Mouse (Mus musculus): ENCODE data around the gene Fli1. TPM values are rescaled to one million over a fixed set of nuclear protein-coding genes. Genes with fewer than 3 reads are reported as not detected.
A peak's percentile ranks its signal among the peaks of the same experiment; 100 is the strongest.

Fli1 gene
- polyA plus RNA-seq, 2 experiments: 2.5 to 6.9 TPM

DNA sequence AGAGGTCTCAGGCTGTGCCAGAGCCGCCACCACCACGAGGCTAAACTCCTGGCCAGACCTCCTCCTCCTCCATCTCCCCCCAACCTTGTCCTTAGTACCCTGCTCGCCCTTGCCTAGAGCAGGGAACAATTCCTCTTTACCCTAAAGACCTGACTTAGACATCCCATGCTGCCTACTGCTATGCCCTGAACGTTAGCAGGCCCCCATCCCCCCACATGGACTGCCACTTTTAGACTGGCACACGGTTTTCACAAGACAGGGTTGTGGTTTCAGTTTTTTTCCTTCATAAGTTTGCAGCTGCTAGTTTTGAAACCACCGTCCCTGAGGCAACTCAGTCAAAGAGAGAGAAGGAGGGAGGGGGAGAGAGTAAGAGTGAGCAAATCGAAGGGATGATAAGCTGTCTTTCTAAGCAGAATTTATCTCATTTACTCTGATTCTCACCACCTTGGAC lies 32.9 kb downstream of the Fli1 start:
- Histone ChIP-seq H3K36me3 (replicated peaks; ENCODE audit: control insufficient read depth, insufficient read depth, low read depth) (no peaks in the 10 kb centered on the region), H3K4me2 (ENCODE audit: low read depth) (no peak overlapping the region), H3K9ac (replicated peaks) (no peak overlapping the region), H3K9me3 (ENCODE audit: control insufficient read depth, low read length) (no peaks in the 10 kb centered on the region), H3K4me3 (ENCODE audit: insufficient read depth in 1 of 2, low read depth in 2 of 2, low read length in 2 of 2) (no peak overlapping the region), H3K4me1 (replicated peaks; ENCODE audit: control insufficient read depth in 2 of 2, insufficient read depth in 2 of 2, low read length in 1 of 2) (peaks cover 3 to 39% of the 10 kb centered on the region in 2 experiments; a peak in 2 of 4 replicates), H3K27me3 (ENCODE audit: control insufficient read depth, insufficient read depth, low read length) (no peaks in the 10 kb centered on the region; the same call in 1 of the 2 replicates), H3K27ac (no peak overlapping the region)
- WGBS (ENCODE audit: insufficient replicate concordance): 18% methylated on average over 7 of the region's 7 CpGs
- TF ChIP-seq EP300 (IDR thresholded peaks at IDR 0.05; ENCODE audit: low read depth): no peak
- no peak for TF ChIP-seq CTCF (IDR thresholded peaks at IDR 0.05; ENCODE audit: low read depth)
- ATAC-seq (ENCODE audit: insufficient read depth): no peak
- no peak for DNase-seq (ENCODE audit: low read depth in 3 of 3, low spot score in 3 of 3)

DNA sequence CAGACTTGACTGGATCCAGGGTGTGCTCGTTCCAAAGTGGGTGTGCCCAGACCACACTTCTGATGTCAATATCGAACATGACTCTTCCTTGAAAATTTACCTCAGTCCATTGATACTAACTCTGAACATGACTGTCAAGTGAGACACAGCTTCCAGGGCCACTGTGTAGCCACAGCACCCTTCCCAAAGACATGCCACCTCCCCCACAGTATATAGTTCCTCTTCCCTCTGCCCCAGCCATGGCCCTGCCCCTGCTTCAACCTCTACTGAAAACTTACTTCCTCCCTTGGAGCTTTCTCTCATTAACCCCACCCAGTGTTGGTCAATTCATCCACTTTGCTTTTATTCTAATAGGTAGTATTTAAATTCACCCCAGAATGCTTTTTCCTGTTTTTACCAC lies 34.0 kb downstream of the Fli1 start:
- DNase-seq (ENCODE audit: low read depth in 3 of 3, low spot score in 3 of 3): no peak
- Histone ChIP-seq H3K4me1 (replicated peaks; ENCODE audit: control insufficient read depth in 2 of 2, insufficient read depth in 2 of 2, low read length in 1 of 2) (peaks cover 3 to 39% of the 10 kb centered on the region in 2 experiments; a peak in 2 of 4 replicates), H3K4me3 (ENCODE audit: insufficient read depth in 1 of 2, low read depth in 2 of 2, low read length in 2 of 2) (no peak overlapping the region), H3K9me3 (ENCODE audit: control insufficient read depth, low read length) (no peaks in the 10 kb centered on the region), H3K36me3 (replicated peaks; ENCODE audit: control insufficient read depth, insufficient read depth, low read depth) (no peaks in the 10 kb centered on the region), H3K9ac (replicated peaks) (no peak overlapping the region), H3K4me2 (ENCODE audit: low read depth) (no peak overlapping the region), H3K27me3 (ENCODE audit: control insufficient read depth, insufficient read depth, low read length) (no peaks in the 10 kb centered on the region; the same call in 1 of the 2 replicates), H3K27ac (no peak overlapping the region)
- no peak for TF ChIP-seq CTCF (IDR thresholded peaks at IDR 0.05; ENCODE audit: low read depth)
- ATAC-seq (ENCODE audit: insufficient read depth): no peak
- WGBS (ENCODE audit: insufficient replicate concordance): 8% methylated on average over 2 of the region's 2 CpGs

DNA sequence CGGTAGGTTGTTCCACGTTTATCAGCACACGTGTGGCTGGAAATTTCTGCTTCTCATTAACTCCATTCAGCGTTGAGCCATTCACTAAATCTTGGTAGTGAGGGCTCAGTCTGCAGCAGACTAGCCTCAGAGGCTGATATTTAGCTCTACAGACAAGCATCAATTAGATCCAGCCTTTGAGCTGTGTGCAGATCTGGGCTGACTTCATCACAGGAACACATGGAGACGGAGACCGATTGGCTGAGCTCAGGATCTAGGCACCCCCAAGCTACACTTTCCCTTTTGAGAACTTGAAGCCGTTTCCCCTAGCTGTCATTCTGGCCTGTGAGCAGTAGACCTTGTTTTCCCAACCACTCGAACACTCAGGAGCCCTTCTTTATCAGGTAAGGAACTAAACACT lies 34.5 kb downstream of the Fli1 start:
- H3K27ac ChIP-seq: no peak overlapping the region
- DNase-seq (ENCODE audit: low read depth in 3 of 3, low spot score in 3 of 3) (no peak), ATAC-seq (ENCODE audit: insufficient read depth) (no peak)
- peaks cover 3 to 39% of the 10 kb centered on the region in 2 experiments; a peak in 2 of 4 replicates for H3K4me1 ChIP-seq (replicated peaks; ENCODE audit: control insufficient read depth in 2 of 2, insufficient read depth in 2 of 2, low read length in 1 of 2)
- H3K27me3 ChIP-seq (ENCODE audit: control insufficient read depth, insufficient read depth, low read length): no peaks in the 10 kb centered on the region; the same call in 1 of the 2 replicates
- no peak overlapping the region for H3K9ac ChIP-seq (replicated peaks)
- no peak overlapping the region for H3K4me3 ChIP-seq (ENCODE audit: insufficient read depth in 1 of 2, low read depth in 2 of 2, low read length in 2 of 2)
- no peak overlapping the region for H3K4me2 ChIP-seq (ENCODE audit: low read depth)
- no peaks in the 10 kb centered on the region for H3K36me3 ChIP-seq (replicated peaks; ENCODE audit: control insufficient read depth, insufficient read depth, low read depth)
- H3K9me3 ChIP-seq (ENCODE audit: control insufficient read depth, low read length): no peaks in the 10 kb centered on the region
- 38% methylated on average over 8 of the region's 8 CpGs for WGBS (ENCODE audit: insufficient replicate concordance)
- TF ChIP-seq EP300 (IDR thresholded peaks at IDR 0.05; ENCODE audit: low read depth) (no peak), CTCF (IDR thresholded peaks at IDR 0.05; ENCODE audit: low read depth) (no peak)

DNA sequence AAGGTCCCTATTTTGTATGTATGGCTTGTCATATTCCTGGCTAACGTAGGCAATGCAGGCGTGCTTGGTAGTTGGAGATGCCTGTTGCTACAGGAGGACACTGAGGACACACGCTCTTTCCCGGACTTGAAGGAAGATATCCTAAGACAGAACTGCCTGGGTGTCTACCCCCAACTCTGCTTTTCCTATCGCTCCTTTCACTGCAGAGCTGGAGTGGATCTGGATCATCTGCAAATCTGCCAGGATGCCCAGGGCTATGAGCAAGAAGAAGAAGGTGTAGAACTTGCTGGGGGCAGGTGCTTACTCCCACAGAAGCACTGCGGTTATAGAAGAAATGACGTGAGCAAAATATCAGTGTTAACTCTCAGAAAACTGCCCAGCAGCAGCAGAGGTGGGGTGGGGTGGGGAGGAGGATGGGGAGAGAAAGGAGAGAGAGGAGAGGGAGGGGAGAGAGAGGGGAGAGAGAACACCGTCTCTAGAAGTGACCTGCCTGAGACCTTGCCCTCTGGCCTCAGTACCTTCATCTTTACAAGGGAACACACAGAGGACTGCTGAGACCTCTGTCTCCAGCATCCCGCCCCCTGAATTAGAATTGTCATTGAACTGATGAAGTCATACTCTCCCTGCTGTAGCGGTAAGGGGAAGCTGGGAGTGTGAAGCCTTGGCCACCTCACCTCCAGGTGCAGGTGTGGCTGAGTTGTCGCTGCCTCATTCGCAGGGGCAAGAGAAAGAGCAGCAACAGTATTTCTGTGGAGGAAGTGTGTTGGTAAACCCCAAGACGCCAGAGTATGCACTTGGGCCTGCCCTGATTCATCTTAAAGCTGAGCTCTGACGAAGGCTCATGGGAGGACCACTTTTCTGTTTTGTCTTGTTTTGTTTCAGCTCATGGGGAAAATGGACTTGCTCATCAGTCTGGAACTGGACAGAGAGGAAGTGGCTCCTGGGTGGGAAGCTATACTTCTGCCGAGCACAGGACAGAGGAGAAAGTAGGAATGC lies 35.5 kb downstream of the Fli1 start:
- DNase-seq (ENCODE audit: low read depth in 3 of 3, low spot score in 3 of 3): no peak
- Histone ChIP-seq H3K4me3 (ENCODE audit: insufficient read depth in 1 of 2, low read depth in 2 of 2, low read length in 2 of 2) (no peak overlapping the region), H3K4me2 (ENCODE audit: low read depth) (no peak overlapping the region), H3K4me1 (replicated peaks; ENCODE audit: control insufficient read depth in 2 of 2, insufficient read depth in 2 of 2, low read length in 1 of 2) (peaks cover 3 to 39% of the 10 kb centered on the region in 2 experiments; a peak in 2 of 4 replicates), H3K27ac (no peak overlapping the region), H3K9ac (replicated peaks) (no peak overlapping the region), H3K27me3 (ENCODE audit: control insufficient read depth, insufficient read depth, low read length) (no peaks in the 10 kb centered on the region; the same call in 1 of the 2 replicates), H3K9me3 (ENCODE audit: control insufficient read depth, low read length) (no peaks in the 10 kb centered on the region), H3K36me3 (replicated peaks; ENCODE audit: control insufficient read depth, insufficient read depth, low read depth) (no peaks in the 10 kb centered on the region)
- no peak for TF ChIP-seq CTCF (IDR thresholded peaks at IDR 0.05; ENCODE audit: low read depth)
- no peak for TF ChIP-seq EP300 (IDR thresholded peaks at IDR 0.05; ENCODE audit: low read depth)
- no peak for ATAC-seq (ENCODE audit: insufficient read depth)
- 40% methylated on average over 15 of the region's 15 CpGs for WGBS (ENCODE audit: insufficient replicate concordance)

DNA sequence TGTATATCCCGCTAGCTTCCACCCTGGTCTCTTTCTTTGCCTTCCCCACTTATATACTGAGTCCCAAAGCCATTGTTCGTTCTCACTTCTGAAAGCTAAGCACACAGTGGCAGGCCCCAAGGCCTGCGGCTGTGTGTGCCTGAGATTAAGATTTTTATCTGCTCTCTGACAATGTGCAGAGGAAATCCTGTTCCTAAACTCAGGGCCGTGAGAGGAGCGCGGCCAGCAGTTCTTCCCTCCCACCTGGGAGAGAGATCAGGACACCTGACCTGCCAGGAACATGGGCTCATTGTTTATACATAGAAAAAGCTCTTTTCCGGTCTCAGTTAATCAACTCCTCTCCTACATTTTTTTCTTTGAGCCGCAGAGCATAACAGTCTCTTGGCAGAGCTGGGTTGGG lies 36.5 kb downstream of the Fli1 start:
- no peaks in the 10 kb centered on the region for H3K36me3 ChIP-seq (replicated peaks; ENCODE audit: control insufficient read depth, insufficient read depth, low read depth)
- DNase-seq (ENCODE audit: low read depth in 3 of 3, low spot score in 3 of 3) (no peak), ATAC-seq (ENCODE audit: insufficient read depth) (0 out of 2 replicates have a peak, but pooled peaks have one; percentile 28)
- H3K4me1 ChIP-seq (replicated peaks; ENCODE audit: control insufficient read depth in 2 of 2, insufficient read depth in 2 of 2, low read length in 1 of 2): peaks cover under 1 to 35% of the 10 kb centered on the region in 2 experiments; a peak in 2 of 4 replicates
- no peaks in the 10 kb centered on the region; the same call in 1 of the 2 replicates for H3K27me3 ChIP-seq (ENCODE audit: control insufficient read depth, insufficient read depth, low read length)
- H3K4me3 ChIP-seq (ENCODE audit: insufficient read depth in 1 of 2, low read depth in 2 of 2, low read length in 2 of 2): no peak overlapping the region
- H3K27ac ChIP-seq: no peak overlapping the region
- no peak overlapping the region for H3K9ac ChIP-seq (replicated peaks)
- no peaks in the 10 kb centered on the region for H3K9me3 ChIP-seq (ENCODE audit: control insufficient read depth, low read length)
- WGBS (ENCODE audit: insufficient replicate concordance): 4% methylated on average over 8 of the region's 8 CpGs
- H3K4me2 ChIP-seq (ENCODE audit: low read depth): no peak overlapping the region
- TF ChIP-seq EP300 (IDR thresholded peaks at IDR 0.05; ENCODE audit: low read depth) (no peak), CTCF (IDR thresholded peaks at IDR 0.05; ENCODE audit: low read depth) (no peak)

Data from liver, embryonic 14.5 days (tissue).